Mouse (Mus musculus) midbrain, postnatal 0 days (tissue): ENCODE results near the gene Umad1. TPM values are rescaled to one million over a fixed set of nuclear protein-coding genes. Genes with fewer than 3 reads are reported as not detected.

ENCODE experiments used
- ATAC-seq: fragments of 200-750 bp; cut with Nextera tagmentation; 2 replicates; pipeline ENCODE4 v1.8.0; 2017; ENCODE audit warnings: moderate number of reproducible peaks, mild to moderate bottlenecking, moderate TSS enrichment, moderate library complexity; ENCODE audit not compliant: low FRiP score
- DNase-seq: peaks from one replicate; pipeline ENCODE4 v3.0.0-alpha.2; 2015; ENCODE audit warnings: low spot score
- H3K27ac ChIP-seq: fragments of 300-500 bp; sonication (generic); 2 replicates; pipeline ENCODE4 v1.5.1; 2014; ENCODE audit warnings: low read depth, mild to moderate bottlenecking, low read length, mixed read lengths
- H3K27me3 ChIP-seq: fragments of 300-500 bp; sonication (generic); 2 replicates; pipeline ENCODE4 v1.6.1; 2014; ENCODE audit warnings: low read length, control low read depth, mixed read lengths; ENCODE audit not compliant: insufficient read depth
- H3K36me3 ChIP-seq: fragments of 300-500 bp; sonication (generic); 2 replicates; pipeline ENCODE4 v1.6.1; 2014; ENCODE audit warnings: low read length, control low read depth, mixed read lengths; ENCODE audit not compliant: insufficient read depth
- H3K4me1 ChIP-seq: fragments of 300-500 bp; sonication (generic); 2 replicates; pipeline ENCODE4 v1.6.1; 2014; ENCODE audit warnings: mild to moderate bottlenecking, control low read depth, antibody characterized with exemption, low read length, mixed read lengths; ENCODE audit not compliant: insufficient read depth
- H3K4me2 ChIP-seq: fragments of 300-500 bp; sonication (generic); 2 replicates; pipeline ENCODE4 v1.6.1; 2014; ENCODE audit warnings: low read depth, mild to moderate bottlenecking, low read length, mixed read lengths; ENCODE audit not compliant: poor library complexity, severe bottlenecking
- H3K4me3 ChIP-seq: fragments of 300-500 bp; sonication (generic); 2 replicates; pipeline ENCODE4 v1.5.1; 2014; ENCODE audit warnings: low read depth, mild to moderate bottlenecking, low read length, moderate library complexity
- H3K9ac ChIP-seq: fragments of 300-500 bp; sonication (generic); replicated peaks from 2 replicates; pipeline ENCODE4 v1.6.1; 2014; ENCODE audit warnings: mild to moderate bottlenecking, low read length, moderate library complexity, mixed read lengths; ENCODE audit not compliant: poor library complexity, severe bottlenecking
- H3K9me3 ChIP-seq: fragments of 300-500 bp; sonication (generic); 2 replicates; pipeline ENCODE4 v1.6.1; 2016; ENCODE audit warnings: low read length, control low read depth
- CTCF ChIP-seq: IDR thresholded peaks from 2 replicates; pipeline ENCODE4 v1.5.1; 2016; ENCODE audit warnings: antibody characterized with exemption, mild to moderate bottlenecking
- WGBS: fragments of 180-500 bp; shearing (Covaris S2); extraction: QIAGEN DNeasy Blood & Tissue Kit; methylation state at CpG from one replicate; pipeline ENCODE4 v1.1.7; 2014; 5-methylcytosine and 5-hydroxymethylcytosine counted together
- polyA plus RNA-seq: library from polyadenylated mRNA; unstranded; fragments of >200 nt; fragmentation: Nextera tagmentation; extraction: Ambion mirVana; gene quantifications from 2 replicates; pipeline ENCODE4 v1.2.1, GENCODE M21; 2015
- total RNA-seq: library from RNA; depleted of rRNA; stranded (reverse); fragments of >200 nt; gene quantifications from 2 replicates; pipeline ENCODE4 v1.2.3, GENCODE M21; 2014

Gene Umad1
- total and polyA plus RNA-seq, 2 experiments from 2014 or later, result 25.4 to 70.2 TPM

DNA sequence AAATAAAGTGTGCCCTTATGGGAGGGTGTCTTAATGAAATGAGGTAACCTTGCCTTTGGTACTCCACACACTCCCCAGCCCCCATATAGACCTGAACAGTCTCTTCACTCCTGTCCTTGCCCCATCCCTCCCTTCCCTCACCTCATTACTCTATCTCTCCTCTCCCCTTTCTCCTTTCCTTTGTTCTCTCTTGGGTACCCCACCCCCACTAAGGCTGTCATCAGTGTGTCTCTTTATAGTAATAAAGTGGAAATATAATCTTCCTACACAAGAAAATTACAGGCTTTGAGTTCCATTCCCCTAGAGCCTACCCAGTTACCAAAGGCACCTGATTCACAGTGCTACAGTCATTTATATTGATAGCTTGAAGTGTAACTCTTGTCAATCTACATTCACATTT, 135.0 kb downstream of the Umad1 start:
- H3K27me3 ChIP-seq, result no peaks in the 10 kb centered on the region
- H3K9me3 ChIP-seq, result no peaks in the 10 kb centered on the region
- no peak overlapping the region for H3K4me2 ChIP-seq
- no peak overlapping the region for H3K9ac ChIP-seq
- no peaks in the 10 kb centered on the region for H3K4me1 ChIP-seq
- no peak overlapping the region for H3K27ac ChIP-seq
- ATAC-seq (no peak), DNase-seq (no peak)
- H3K4me3 ChIP-seq, result no peak overlapping the region
- no peaks in the 10 kb centered on the region for H3K36me3 ChIP-seq
- no peak for TF ChIP-seq CTCF

DNA sequence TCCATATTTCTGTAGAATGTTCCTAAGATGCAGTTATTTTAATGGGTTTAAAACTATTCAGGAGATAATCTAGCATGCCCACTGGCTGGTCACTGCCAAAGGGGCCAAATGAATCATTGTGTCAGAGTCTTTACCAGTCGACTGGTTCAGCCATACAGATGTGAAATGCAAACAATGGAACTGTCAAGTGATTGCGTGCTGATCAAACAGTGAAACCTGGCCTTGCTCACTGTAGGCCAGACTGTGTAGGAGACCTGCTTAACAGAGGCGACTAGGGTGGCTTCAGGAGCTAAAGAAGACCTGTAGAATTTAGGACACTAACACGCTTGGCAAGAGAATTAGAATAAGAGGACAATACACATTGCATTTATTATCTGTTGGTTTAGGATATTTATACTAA, 136.0 kb downstream of the Umad1 start:
- H3K4me3 ChIP-seq, result no peak overlapping the region
- no peaks in the 10 kb centered on the region for H3K36me3 ChIP-seq
- ATAC-seq (no peak), DNase-seq (no peak)
- no peaks in the 10 kb centered on the region for H3K4me1 ChIP-seq
- H3K27ac ChIP-seq, result no peak overlapping the region
- TF ChIP-seq CTCF, result no peak
- no peak overlapping the region for H3K4me2 ChIP-seq
- H3K9ac ChIP-seq, result no peak overlapping the region
- H3K9me3 ChIP-seq, result no peaks in the 10 kb centered on the region
- no peaks in the 10 kb centered on the region for H3K27me3 ChIP-seq
- WGBS, result 29% methylated on average over 4 of the region's 4 CpGs

DNA sequence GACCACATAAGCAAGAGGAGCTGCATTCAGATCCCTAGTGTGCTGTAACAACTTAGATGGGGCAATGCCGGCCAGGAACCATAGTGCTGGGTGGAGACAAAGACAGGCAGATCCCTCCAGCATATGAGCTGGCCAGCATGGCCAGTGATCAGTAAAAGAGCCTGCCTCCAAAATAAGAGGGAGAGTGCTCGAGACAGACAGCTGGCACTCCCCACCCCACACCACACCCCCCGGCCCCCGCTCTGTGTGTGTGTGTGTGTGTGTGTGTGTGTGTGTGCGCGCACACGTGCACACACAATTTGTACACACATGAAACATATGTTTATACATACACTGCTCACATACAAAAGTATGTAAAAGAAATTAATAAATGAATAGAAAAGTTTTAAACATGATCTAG, 138.2 kb downstream of the Umad1 start:
- no peaks in the 10 kb centered on the region for H3K27me3 ChIP-seq
- H3K9me3 ChIP-seq, result no peaks in the 10 kb centered on the region
- no peaks in the 10 kb centered on the region for H3K36me3 ChIP-seq
- H3K4me1 ChIP-seq, result no peaks in the 10 kb centered on the region
- TF ChIP-seq CTCF, result no peak
- WGBS, result 82% methylated on average over 7 of the region's 7 CpGs
- H3K4me2 ChIP-seq, result no peak overlapping the region
- H3K9ac ChIP-seq, result no peak overlapping the region
- no peak for ATAC-seq
- H3K27ac ChIP-seq, result no peak overlapping the region
- DNase-seq, result no peak
- H3K4me3 ChIP-seq, result no peak overlapping the region

DNA sequence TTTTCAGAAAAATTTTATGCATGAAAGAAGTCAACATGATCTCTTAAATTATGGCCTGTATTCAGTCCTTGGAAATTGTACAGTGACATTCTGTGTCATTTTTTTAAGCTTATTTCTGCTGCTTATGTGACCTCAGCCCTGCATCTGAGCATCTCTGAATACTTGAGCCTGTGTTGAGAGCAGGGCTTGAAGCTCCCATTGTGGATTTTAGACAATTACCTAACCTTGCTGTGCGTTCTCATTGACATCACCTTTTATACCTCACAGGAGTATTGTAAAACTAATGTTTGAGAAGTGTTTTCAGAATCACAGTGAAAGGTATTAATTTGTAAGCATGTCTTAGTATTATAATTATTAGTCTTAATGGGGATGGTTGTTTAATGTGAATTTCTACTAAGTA, 140.6 kb downstream of the Umad1 start:
- Histone ChIP-seq H3K27me3 (no peaks in the 10 kb centered on the region), H3K27ac (no peak overlapping the region), H3K4me3 (no peak overlapping the region), H3K9ac (no peak overlapping the region), H3K36me3 (peaks cover 7% of the 10 kb centered on the region), H3K9me3 (no peaks in the 10 kb centered on the region), H3K4me1 (no peaks in the 10 kb centered on the region), H3K4me2 (no peak overlapping the region)
- 56% methylated on average over 1 of the region's 1 CpGs for WGBS
- ATAC-seq, result no peak
- no peak for TF ChIP-seq CTCF
- DNase-seq, result no peak

DNA sequence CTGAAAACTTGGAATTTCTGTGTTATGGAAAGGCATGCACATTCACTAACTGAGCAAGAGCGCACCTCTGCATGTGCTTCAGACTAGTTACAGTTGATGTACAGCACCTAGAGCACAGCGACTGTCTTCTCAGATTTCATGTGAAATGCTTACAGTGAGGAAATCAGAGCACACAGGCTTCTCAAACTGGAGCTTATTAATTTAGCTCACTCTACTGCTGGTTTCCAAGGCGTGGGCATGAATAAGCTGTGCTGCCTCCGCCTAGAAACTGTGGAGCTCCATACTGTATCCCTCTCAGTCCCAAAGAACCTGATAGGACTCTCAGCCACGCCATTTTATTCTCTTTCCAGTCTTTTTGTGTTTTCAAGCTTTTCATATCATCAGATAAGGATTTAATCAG, 144.0 kb downstream of the Umad1 start:
- H3K27me3 ChIP-seq, result no peaks in the 10 kb centered on the region
- ATAC-seq, result no peak
- no peaks in the 10 kb centered on the region for H3K9me3 ChIP-seq
- no peak for DNase-seq
- 88% methylated on average over 5 of the region's 5 CpGs for WGBS
- H3K36me3 ChIP-seq, result peaks cover 7% of the 10 kb centered on the region
- no peak overlapping the region for H3K27ac ChIP-seq
- no peak overlapping the region for H3K4me2 ChIP-seq
- H3K9ac ChIP-seq, result no peak overlapping the region
- TF ChIP-seq CTCF, result no peak
- H3K4me3 ChIP-seq, result no peak overlapping the region
- H3K4me1 ChIP-seq, result no peaks in the 10 kb centered on the region

DNA sequence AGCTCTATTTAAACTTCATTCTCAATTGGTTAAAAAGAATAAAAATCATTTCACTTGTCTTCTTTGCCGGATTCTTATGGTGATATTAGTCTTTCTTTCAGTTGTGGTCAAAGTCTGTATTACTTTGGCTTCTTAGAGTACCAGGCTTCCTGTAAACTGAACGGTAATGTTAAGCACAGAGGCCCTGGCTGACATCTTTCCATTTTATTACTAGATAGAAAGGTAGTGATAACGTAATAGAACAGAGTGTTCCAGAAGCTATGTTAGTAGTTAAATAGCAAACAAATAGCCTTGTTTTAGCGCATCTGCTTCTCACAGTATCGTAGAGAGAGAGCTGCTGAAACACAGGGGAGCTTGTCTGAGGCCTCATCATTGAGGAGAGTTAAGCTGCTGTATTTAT, 146.8 kb downstream of the Umad1 start:
- WGBS, result 89% methylated on average over 5 of the region's 5 CpGs
- DNase-seq (no peak), ATAC-seq (no peak)
- no peaks in the 10 kb centered on the region for H3K9me3 ChIP-seq
- H3K4me3 ChIP-seq, result no peak overlapping the region
- no peak overlapping the region for H3K27ac ChIP-seq
- no peak for TF ChIP-seq CTCF
- H3K4me2 ChIP-seq, result no peak overlapping the region
- H3K4me1 ChIP-seq, result no peaks in the 10 kb centered on the region
- H3K27me3 ChIP-seq, result no peaks in the 10 kb centered on the region
- H3K9ac ChIP-seq, result no peak overlapping the region
- peaks cover 7% of the 10 kb centered on the region for H3K36me3 ChIP-seq

DNA sequence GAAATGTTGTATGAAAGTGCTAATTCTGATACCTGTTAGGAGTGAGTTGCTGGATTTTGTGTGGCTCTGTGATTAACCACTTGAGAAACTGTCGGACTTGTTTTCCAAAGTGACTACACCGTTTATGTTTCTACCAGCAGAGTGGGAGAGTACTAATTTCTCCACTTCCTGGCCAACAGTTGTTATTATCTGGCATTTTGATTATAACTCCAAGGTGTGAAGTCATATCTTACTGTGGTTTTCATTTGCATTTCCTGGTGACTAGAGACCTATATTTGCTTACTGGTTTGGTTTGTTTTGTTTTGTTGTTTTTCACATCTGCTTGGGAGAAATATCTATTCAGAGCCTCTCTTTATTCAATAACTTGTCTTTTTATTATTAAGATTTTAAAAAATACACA, 149.2 kb downstream of the Umad1 start:
- Histone ChIP-seq H3K4me2 (no peak overlapping the region), H3K4me1 (no peaks in the 10 kb centered on the region), H3K27me3 (no peaks in the 10 kb centered on the region), H3K36me3 (no peaks in the 10 kb centered on the region), H3K27ac (no peak overlapping the region), H3K9me3 (no peaks in the 10 kb centered on the region), H3K4me3 (no peak overlapping the region), H3K9ac (no peak overlapping the region)
- WGBS, result 96% methylated on average over 2 of the region's 2 CpGs
- DNase-seq, result no peak
- no peak for ATAC-seq
- no peak for TF ChIP-seq CTCF
